Mouse (Mus musculus): ENCODE results near the gene Nfkbib. TPM values are rescaled to one million over a fixed set of nuclear protein-coding genes. Genes with fewer than 3 reads are reported as not detected.
A peak's percentile ranks its signal among the peaks of the same experiment; 100 is the strongest.

The Nfkbib gene
- polyA plus RNA-seq, 1 experiment from 2014 or later: 57.6 TPM

DNA sequence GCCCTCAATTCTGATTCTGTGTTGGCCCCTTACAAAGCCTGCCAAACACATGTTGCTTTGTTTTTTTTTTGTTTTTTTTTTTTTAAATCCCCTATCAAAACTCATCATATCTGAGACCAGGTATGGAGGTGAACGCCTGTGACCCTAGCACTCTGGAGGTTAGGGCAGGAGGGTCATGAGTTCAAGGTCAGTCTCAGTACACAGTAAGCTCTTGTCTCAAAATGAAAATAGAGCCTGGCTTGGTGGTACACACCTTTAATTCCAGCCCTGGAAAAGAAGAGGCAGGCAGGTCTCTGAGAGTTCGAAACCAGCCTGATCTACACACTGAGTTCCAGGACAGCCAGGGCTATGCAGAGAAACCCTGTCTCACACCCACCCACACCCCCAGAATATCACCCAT, 47.7 kb downstream of the Nfkbib start:
- no peak overlapping the region for H3K27ac ChIP-seq
- peaks cover 20% of the 10 kb centered on the region for H3K4me1 ChIP-seq
- H3K9me3 ChIP-seq: no peaks in the 10 kb centered on the region
- DNase-seq (ENCODE audit: extremely low spot score, low spot score): no peak
- peaks cover 5% of the 10 kb centered on the region for H3K36me3 ChIP-seq (replicated peaks)
- peaks cover 14% of the 10 kb centered on the region for H3K27me3 ChIP-seq (ENCODE audit: poor library complexity, severe bottlenecking)
- no peak overlapping the region for H3K4me3 ChIP-seq
- 80% methylated on average over 2 of the region's 2 CpGs for WGBS

DNA sequence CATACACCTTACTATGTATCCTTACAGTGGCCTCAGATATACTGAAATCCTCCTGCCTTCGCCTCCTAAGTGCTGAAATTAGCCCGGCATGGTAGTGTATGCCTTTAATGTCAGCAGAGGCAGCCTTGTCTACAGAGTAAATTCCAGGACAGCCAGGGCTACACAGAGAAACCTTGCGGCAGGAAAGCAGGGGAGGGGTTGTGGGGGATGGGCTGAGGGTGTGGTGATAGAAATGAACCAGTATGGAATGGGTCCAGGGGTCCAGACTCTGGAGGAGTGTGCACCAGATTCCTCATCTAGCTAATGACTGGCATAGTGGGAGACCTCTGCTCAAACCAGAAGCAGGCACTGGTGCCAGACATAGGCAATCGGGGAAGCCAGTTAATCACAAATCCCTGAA, 48.2 kb downstream of the Nfkbib start:
- no peak for DNase-seq (ENCODE audit: extremely low spot score, low spot score)
- WGBS: 67% methylated on average over 4 of the region's 4 CpGs
- peaks cover 14% of the 10 kb centered on the region for H3K27me3 ChIP-seq (ENCODE audit: poor library complexity, severe bottlenecking)
- H3K27ac ChIP-seq: no peak overlapping the region
- H3K9me3 ChIP-seq: no peaks in the 10 kb centered on the region
- H3K4me1 ChIP-seq: peaks cover 20% of the 10 kb centered on the region
- H3K36me3 ChIP-seq (replicated peaks): peaks cover under 1% of the 10 kb centered on the region
- no peak overlapping the region for H3K4me3 ChIP-seq

DNA sequence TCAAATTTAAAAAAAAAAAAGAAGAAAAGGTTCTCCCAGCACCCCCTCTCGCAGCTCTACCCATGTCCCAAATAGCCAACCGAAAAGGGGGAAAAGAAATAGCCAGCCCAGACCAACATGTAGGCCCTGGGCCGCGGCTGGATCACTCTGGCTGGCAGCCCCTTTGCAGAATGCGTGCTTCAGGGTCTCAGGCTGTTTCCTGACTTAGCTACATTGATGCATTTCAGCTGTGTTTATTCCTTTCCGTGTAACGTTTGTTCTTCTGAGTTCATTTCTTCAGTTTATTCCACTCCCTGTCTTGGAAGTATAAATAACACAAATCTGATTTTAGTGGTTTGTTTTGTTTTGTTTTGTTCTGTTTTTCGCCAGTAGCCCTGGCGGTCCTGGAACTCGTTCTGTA, 49.6 kb downstream of the Nfkbib start:
- Histone ChIP-seq H3K27me3 (ENCODE audit: poor library complexity, severe bottlenecking) (peaks cover 14% of the 10 kb centered on the region), H3K4me1 (peaks cover 24% of the 10 kb centered on the region), H3K27ac (no peak overlapping the region), H3K4me3 (peak overlapping the region; percentile 63; the same call in 1 of the 2 replicates), H3K9me3 (no peaks in the 10 kb centered on the region), H3K36me3 (replicated peaks) (no peaks in the 10 kb centered on the region)
- 91% methylated on average over 10 of the region's 10 CpGs for WGBS
- no peak for DNase-seq (ENCODE audit: extremely low spot score, low spot score)

DNA sequence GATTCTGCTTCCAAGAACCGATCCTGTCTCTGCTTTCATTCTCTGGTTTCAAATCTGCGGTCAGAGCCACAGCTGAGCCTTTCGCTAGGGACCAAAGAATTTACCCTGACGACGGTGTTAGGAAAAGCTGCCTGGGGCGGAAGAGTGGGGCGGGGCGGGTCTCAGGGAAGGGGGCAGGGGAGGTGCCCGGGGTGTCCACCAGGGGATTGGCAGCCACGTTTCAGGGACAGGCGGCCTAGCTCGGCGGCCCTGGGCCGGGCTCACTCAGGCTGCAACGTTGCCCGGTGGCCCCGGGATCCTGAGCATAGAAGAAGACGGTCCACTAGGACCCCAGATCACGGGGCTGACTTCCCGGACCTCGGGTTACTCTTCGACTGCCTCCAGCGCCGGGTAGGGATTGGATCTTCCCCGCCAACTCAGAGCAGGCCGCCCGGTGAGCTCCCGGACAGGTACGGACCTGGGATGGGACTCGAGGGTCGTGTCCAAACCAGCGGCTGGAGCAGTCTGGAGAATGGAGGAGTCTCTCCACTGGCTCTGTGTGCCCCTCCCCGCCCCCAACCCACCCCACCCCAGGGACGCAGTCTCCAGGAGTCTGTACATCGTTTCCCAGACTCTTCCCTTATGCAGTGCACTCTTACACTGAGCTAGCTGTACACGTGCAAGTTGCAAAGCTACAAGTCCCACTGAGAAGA, 50.6 kb downstream of the Nfkbib start, which contains the start of gene Fbxo17:
TSS of gene Fbxo17 (plus strand) at position 215 of the 692 bp plus-strand sequence.
- Histone ChIP-seq H3K27ac (peak within 1 kb of the TSS; percentile 84), H3K9me3 (no peaks in the 10 kb centered on the region), H3K4me1 (peaks cover 24% of the 10 kb centered on the region), H3K36me3 (replicated peaks) (no peaks in the 10 kb centered on the region), H3K27me3 (ENCODE audit: poor library complexity, severe bottlenecking) (peaks cover 14% of the 10 kb centered on the region), H3K4me3 (peak within 1 kb of the TSS; percentile 63)
- DNase-seq (ENCODE audit: extremely low spot score, low spot score): peak; percentile 75
- 2% methylated on average over 36 of the region's 36 CpGs for WGBS

DNA sequence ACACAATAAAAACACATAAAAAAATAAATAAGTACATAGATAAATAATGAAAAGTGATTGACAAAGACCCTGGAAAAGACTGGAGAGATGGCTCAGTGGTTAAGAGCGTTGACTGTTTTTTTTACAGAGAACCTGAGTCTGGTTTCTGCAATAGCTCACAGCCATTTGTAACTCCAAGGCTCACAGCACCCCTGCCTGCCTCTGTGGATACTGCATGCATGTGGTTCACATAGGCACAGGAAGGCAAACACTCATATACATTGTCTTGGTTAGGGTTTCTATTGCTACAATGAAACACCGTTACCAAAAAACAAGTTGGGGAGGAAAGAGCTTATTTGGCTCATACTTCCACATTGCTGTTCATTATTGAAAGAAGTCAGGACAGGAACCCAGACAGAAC, 51.7 kb downstream of the Nfkbib start:
- H3K4me3 ChIP-seq: peak overlapping the region; percentile 63; the same call in 1 of the 2 replicates
- DNase-seq (ENCODE audit: extremely low spot score, low spot score): no peak
- no peak overlapping the region for H3K27ac ChIP-seq
- peaks cover 14% of the 10 kb centered on the region for H3K27me3 ChIP-seq (ENCODE audit: poor library complexity, severe bottlenecking)
- H3K36me3 ChIP-seq (replicated peaks): no peaks in the 10 kb centered on the region
- no peaks in the 10 kb centered on the region for H3K9me3 ChIP-seq
- H3K4me1 ChIP-seq: peaks cover 24% of the 10 kb centered on the region
- WGBS: 96% methylated on average over 2 of the region's 2 CpGs

DNA sequence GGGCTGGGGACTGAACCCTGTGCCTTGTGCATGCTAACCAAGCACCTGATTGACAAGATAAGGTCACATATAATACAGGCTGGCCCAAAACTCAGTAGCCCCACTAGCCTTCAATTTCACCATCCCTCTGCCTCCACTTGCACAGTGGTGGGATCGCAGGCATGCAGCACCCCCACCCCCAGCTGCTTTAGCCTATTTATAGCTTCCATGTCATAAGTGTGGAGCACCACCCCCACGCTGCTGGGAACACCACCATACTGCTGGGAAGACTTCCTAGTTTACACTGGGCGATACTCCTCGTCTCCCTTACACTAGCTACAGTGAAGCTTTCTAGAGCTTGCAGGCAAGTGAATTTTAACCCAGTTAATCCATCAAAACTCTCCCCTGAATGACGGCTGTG, 52.6 kb downstream of the Nfkbib start:
- peaks cover 24% of the 10 kb centered on the region for H3K4me1 ChIP-seq
- H3K27me3 ChIP-seq (ENCODE audit: poor library complexity, severe bottlenecking): peaks cover 14% of the 10 kb centered on the region
- WGBS: 89% methylated on average over 5 of the region's 5 CpGs
- no peak overlapping the region for H3K4me3 ChIP-seq
- no peaks in the 10 kb centered on the region for H3K9me3 ChIP-seq
- H3K27ac ChIP-seq: no peak overlapping the region
- DNase-seq (ENCODE audit: extremely low spot score, low spot score): no peak
- H3K36me3 ChIP-seq (replicated peaks): no peaks in the 10 kb centered on the region

DNA sequence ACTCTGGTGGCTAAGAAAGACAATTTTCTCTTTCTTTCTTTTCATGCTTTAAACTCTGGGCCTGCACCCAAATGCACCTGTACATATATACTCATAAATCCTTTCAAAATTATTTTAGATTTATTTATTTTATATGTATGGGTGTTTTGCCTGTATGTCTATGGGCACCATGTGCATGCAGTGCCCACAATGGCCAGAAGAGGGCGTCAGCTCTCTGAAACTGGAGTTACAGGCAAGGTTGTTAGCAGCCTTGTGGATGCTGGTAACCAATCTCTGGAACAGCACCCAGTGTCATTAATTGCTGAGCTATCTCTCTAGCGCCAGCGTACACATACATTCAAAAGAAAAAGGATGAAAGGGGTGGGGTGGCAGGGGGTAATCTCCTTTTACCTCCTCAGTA, 56.4 kb downstream of the Nfkbib start:
- 68% methylated on average over 3 of the region's 3 CpGs for WGBS
- Histone ChIP-seq H3K27me3 (ENCODE audit: poor library complexity, severe bottlenecking) (peaks cover 10% of the 10 kb centered on the region), H3K9me3 (peaks cover 4% of the 10 kb centered on the region; the same call in 1 of the 2 replicates), H3K27ac (no peak overlapping the region), H3K4me3 (no peak overlapping the region), H3K4me1 (peaks cover 6% of the 10 kb centered on the region), H3K36me3 (replicated peaks) (no peaks in the 10 kb centered on the region)
- no peak for DNase-seq (ENCODE audit: extremely low spot score, low spot score)

DNA sequence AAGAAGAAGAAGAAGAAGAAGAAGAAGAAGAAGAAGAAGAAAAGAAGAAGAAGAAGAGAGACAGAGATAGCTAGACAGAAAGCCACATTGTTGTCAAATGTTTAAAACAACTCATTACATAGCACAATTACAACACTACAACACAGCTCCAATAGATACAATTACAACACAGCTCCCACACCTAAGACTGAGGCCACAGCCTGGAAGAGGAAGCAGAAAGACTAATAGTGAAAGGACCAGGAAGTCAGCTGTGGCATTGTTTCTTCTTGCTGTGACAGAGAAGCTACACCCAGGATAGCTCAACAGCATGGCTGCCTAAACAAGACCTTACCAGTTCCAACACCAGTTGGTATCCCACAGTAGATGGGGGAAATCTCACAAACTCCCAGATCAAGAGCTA, 57.9 kb downstream of the Nfkbib start:
- DNase-seq (ENCODE audit: extremely low spot score, low spot score): no peak
- no peaks in the 10 kb centered on the region for H3K36me3 ChIP-seq (replicated peaks)
- peaks cover 4% of the 10 kb centered on the region for H3K4me1 ChIP-seq
- H3K4me3 ChIP-seq: no peak overlapping the region
- H3K27me3 ChIP-seq (ENCODE audit: poor library complexity, severe bottlenecking): no peaks in the 10 kb centered on the region
- H3K9me3 ChIP-seq: peaks cover 4% of the 10 kb centered on the region; the same call in 1 of the 2 replicates
- no peak overlapping the region for H3K27ac ChIP-seq

Other genes with a start within 250 kb of the Nfkbib start
- not detected in 2 replicates for gene Ifnl3, start 244.7 kb downstream of the Nfkbib start, polyA plus RNA-seq (2016; fragmentation: Nextera tagmentation; extraction: Ambion mirVana)
- gene Sycn, start 226.6 kb downstream of the Nfkbib start, polyA plus RNA-seq (2016; fragmentation: Nextera tagmentation; extraction: Ambion mirVana): not detected in 2 replicates
- gene Nccrp1, start 220.3 kb downstream of the Nfkbib start, polyA plus RNA-seq (2016; fragmentation: Nextera tagmentation; extraction: Ambion mirVana): not detected in 2 replicates
- 29.9 and 30.7 TPM in 2 replicates for gene Samd4b, start 169.4 kb downstream of the Nfkbib start, polyA plus RNA-seq (2016; fragmentation: Nextera tagmentation; extraction: Ambion mirVana)
- 66.0 and 69.9 TPM in 2 replicates for gene Pak4, start 169.3 kb downstream of the Nfkbib start, polyA plus RNA-seq (2016; fragmentation: Nextera tagmentation; extraction: Ambion mirVana)
- not detected in 2 replicates for gene Acp7, start 136.2 kb downstream of the Nfkbib start, polyA plus RNA-seq (2016; fragmentation: Nextera tagmentation; extraction: Ambion mirVana)
- gene Fbxo27, start 74.7 kb downstream of the Nfkbib start, polyA plus RNA-seq (2016; fragmentation: Nextera tagmentation; extraction: Ambion mirVana): 6.2 and 6.4 TPM in 2 replicates
- 10.7 and 13.9 TPM in 2 replicates for gene Fbxo17, start 50.7 kb downstream of the Nfkbib start, polyA plus RNA-seq (2016; fragmentation: Nextera tagmentation; extraction: Ambion mirVana)
- 156 and 161 TPM in 2 replicates for gene Mrps12, start 25.7 kb downstream of the Nfkbib start, polyA plus RNA-seq (2016; fragmentation: Nextera tagmentation; extraction: Ambion mirVana)
- 40.7 and 43.4 TPM in 2 replicates for gene Sars2, start 25.5 kb downstream of the Nfkbib start, polyA plus RNA-seq (2016; fragmentation: Nextera tagmentation; extraction: Ambion mirVana)
- gene Ccer2, start 11.3 kb downstream of the Nfkbib start, polyA plus RNA-seq (2016; fragmentation: Nextera tagmentation; extraction: Ambion mirVana): not detected in 2 replicates
- gene Sirt2, start 777 bp downstream of the Nfkbib start, polyA plus RNA-seq (2016; fragmentation: Nextera tagmentation; extraction: Ambion mirVana): 60.8 and 63.5 TPM in 2 replicates
- gene Rinl, start 21.5 kb upstream of the Nfkbib start, polyA plus RNA-seq (2016; fragmentation: Nextera tagmentation; extraction: Ambion mirVana): 3.4 and 3.8 TPM in 2 replicates
- 325 and 336 TPM in 2 replicates for gene Hnrnpl, start 41.0 kb upstream of the Nfkbib start, polyA plus RNA-seq (2016; fragmentation: Nextera tagmentation; extraction: Ambion mirVana)
- gene Ech1, start 57.7 kb upstream of the Nfkbib start, polyA plus RNA-seq (2016; fragmentation: Nextera tagmentation; extraction: Ambion mirVana): 68.5 and 72.0 TPM in 2 replicates
- gene Lgals4, start 66.3 kb upstream of the Nfkbib start, polyA plus RNA-seq (2016; fragmentation: Nextera tagmentation; extraction: Ambion mirVana): 2.9 and 3.1 TPM in 2 replicates
- 0.26 and 0.42 TPM in 2 replicates for gene Lgals7, start 96.3 kb upstream of the Nfkbib start, polyA plus RNA-seq (2016; fragmentation: Nextera tagmentation; extraction: Ambion mirVana)
- 0.21 and 0.43 TPM in 2 replicates for gene Capn12, start 113.9 kb upstream of the Nfkbib start, polyA plus RNA-seq (2016; fragmentation: Nextera tagmentation; extraction: Ambion mirVana)
- 235 and 255 TPM in 2 replicates for gene Actn4, start 194.8 kb upstream of the Nfkbib start, polyA plus RNA-seq (2016; fragmentation: Nextera tagmentation; extraction: Ambion mirVana)
- gene Eif3k, start 214.4 kb upstream of the Nfkbib start, polyA plus RNA-seq (2016; fragmentation: Nextera tagmentation; extraction: Ambion mirVana): 415 and 425 TPM in 2 replicates
- gene Map4k1, start 214.5 kb upstream of the Nfkbib start, polyA plus RNA-seq (2016; fragmentation: Nextera tagmentation; extraction: Ambion mirVana): 10.2 and 13.4 TPM in 2 replicates

All from forebrain, embryonic 10.5 days (tissue).